In the genomic region with DNA sequence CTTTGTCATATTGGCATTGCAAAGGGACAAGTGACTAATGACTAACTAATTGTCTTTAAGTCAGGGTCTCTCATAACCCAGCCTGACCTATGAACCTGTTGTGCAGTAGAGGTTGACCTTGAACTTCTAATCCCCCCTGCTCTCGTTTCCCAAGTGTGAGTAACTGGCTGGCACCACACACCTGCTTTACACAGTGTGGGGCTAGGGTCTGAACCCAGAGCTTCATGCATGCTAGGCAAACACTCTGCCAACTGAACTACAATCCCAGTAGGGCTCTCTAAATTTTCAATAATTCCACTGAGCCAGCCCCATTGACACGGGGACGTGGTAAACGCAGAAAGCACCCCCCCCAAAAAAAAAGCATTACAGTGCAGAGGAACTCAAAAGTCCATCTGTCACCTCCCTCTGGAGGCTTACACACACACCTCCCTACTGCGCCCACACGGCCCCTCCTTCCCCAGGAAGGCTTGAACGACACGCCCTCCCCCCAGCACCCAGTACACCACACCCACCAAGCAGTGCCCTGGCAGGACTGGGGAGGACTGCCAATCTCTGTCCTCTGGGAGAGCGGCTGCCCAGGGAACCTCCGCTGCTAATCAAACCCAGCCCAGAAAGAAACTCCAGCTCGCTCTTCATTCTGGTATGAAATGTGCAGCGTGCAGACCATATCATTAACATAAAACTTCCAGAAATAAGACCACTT, we compare ENCODE assay signal across 8 mouse cellular contexts. TPM values are rescaled to one million over a fixed set of nuclear protein-coding genes. Genes with fewer than 3 reads are reported as not detected.
DNase-seq lines count a peak whose midpoint lies in the region; ATAC-seq and TF ChIP-seq lines count a peak whose summit lies in the region.

No protein-coding gene starts in this region.

- H3K27ac ChIP-seq in heart, embryonic 13.5 days (replicated peaks), result peak overlapping the region; percentile 53
- no peak overlapping the region for H3K27ac ChIP-seq in kidney, embryonic 16.5 days (ENCODE audit: low read length)
- no peak overlapping the region for H3K27ac ChIP-seq in midbrain, embryonic 16.5 days (ENCODE audit: low read length)
- no peak overlapping the region for H3K27ac ChIP-seq in liver, postnatal 0 days (ENCODE audit: low read depth)

- WGBS in heart, embryonic 13.5 days, result 35% methylated on average over 12 of the region's 12 CpGs
- WGBS in kidney, embryonic 16.5 days, result 37% methylated on average over 12 of the region's 12 CpGs
- 40% methylated on average over 12 of the region's 12 CpGs for WGBS in midbrain, embryonic 16.5 days
- 55% methylated on average over 12 of the region's 12 CpGs for WGBS in liver, postnatal 0 days (ENCODE audit: insufficient replicate concordance)

- H3K27me3 ChIP-seq in heart, embryonic 13.5 days (replicated peaks), result peaks cover 6% of the 10 kb centered on the region; the same call in 1 of the 2 replicates
- H3K27me3 ChIP-seq in kidney, embryonic 16.5 days (ENCODE audit: insufficient read depth, low read length), result no peaks in the 10 kb centered on the region
- no peaks in the 10 kb centered on the region for H3K27me3 ChIP-seq in midbrain, embryonic 16.5 days (ENCODE audit: control insufficient read depth, insufficient read depth, low read depth, low read length)
- no peaks in the 10 kb centered on the region for H3K27me3 ChIP-seq in liver, postnatal 0 days (ENCODE audit: insufficient read depth, low read length)

- TF ChIP-seq EP300 in liver, postnatal 0 days (IDR thresholded peaks at IDR 0.05; ENCODE audit: low read depth), result no peak

- H3K4me1 ChIP-seq in heart, embryonic 13.5 days, result peaks cover 49% of the 10 kb centered on the region
- peaks cover 39% of the 10 kb centered on the region for H3K4me1 ChIP-seq in kidney, embryonic 16.5 days (ENCODE audit: insufficient read depth, low read length)
- H3K4me1 ChIP-seq in midbrain, embryonic 16.5 days (ENCODE audit: control insufficient read depth, insufficient read depth, low read length), result peaks cover 20% of the 10 kb centered on the region
- H3K4me1 ChIP-seq in liver, postnatal 0 days (ENCODE audit: insufficient read depth), result no peaks in the 10 kb centered on the region

- H3K4me2 ChIP-seq in heart, embryonic 13.5 days, result peak overlapping the region; percentile 39
- peak overlapping the region; percentile 18; the same call in 1 of the 2 replicates for H3K4me2 ChIP-seq in kidney, embryonic 16.5 days (replicated peaks; ENCODE audit: low read depth, low read length)
- H3K4me2 ChIP-seq in midbrain, embryonic 16.5 days (ENCODE audit: low read length), result no peak overlapping the region
- no peak overlapping the region for H3K4me2 ChIP-seq in liver, postnatal 0 days (ENCODE audit: low read depth, low read length)

- DNase-seq in gastrocnemius, postnatal 25 days, result peak; percentile 28
- no peak for DNase-seq in gastrocnemius, adult 8-10 months (ENCODE audit: low spot score in 2 of 2)
- DNase-seq in adrenal gland, postnatal 25 days, result peak; percentile 69
- no peak for DNase-seq in liver, postnatal 0 days
- no peak for DNase-seq in cerebellum, adult 11 months

- TF ChIP-seq CTCF in liver, postnatal 0 days (IDR thresholded peaks at IDR 0.05; ENCODE audit: low read depth), result no peak

- no peak overlapping the region; the same call in 1 of the 2 replicates for H3K9ac ChIP-seq in heart, embryonic 13.5 days
- H3K9ac ChIP-seq in kidney, embryonic 16.5 days (replicated peaks; ENCODE audit: low read length), result no peak overlapping the region
- no peak overlapping the region for H3K9ac ChIP-seq in midbrain, embryonic 16.5 days (ENCODE audit: low read depth, low read length)
- H3K9ac ChIP-seq in liver, postnatal 0 days (replicated peaks), result no peak overlapping the region

- no peaks in the 10 kb centered on the region for H3K36me3 ChIP-seq in heart, embryonic 13.5 days
- H3K36me3 ChIP-seq in kidney, embryonic 16.5 days (ENCODE audit: insufficient read depth, low read length), result no peaks in the 10 kb centered on the region
- no peaks in the 10 kb centered on the region for H3K36me3 ChIP-seq in midbrain, embryonic 16.5 days (ENCODE audit: control insufficient read depth, insufficient read depth, low read length)
- no peaks in the 10 kb centered on the region for H3K36me3 ChIP-seq in liver, postnatal 0 days (replicated peaks; ENCODE audit: insufficient read depth, low read length)

- H3K4me3 ChIP-seq in heart, embryonic 13.5 days, result no peak overlapping the region
- no peak overlapping the region for H3K4me3 ChIP-seq in kidney, embryonic 16.5 days (ENCODE audit: low read length)
- no peak overlapping the region for H3K4me3 ChIP-seq in midbrain, embryonic 16.5 days (ENCODE audit: low read depth, low read length)
- H3K4me3 ChIP-seq in liver, postnatal 0 days (ENCODE audit: low read depth, low read length), result no peak overlapping the region

- ATAC-seq in heart, embryonic 13.5 days (ENCODE audit: extremely low read depth, insufficient number of reproducible peaks, low FRiP score, low TSS enrichment), result no peak; the same call in 1 of the 2 replicates
- peak; percentile 81 for ATAC-seq in kidney, embryonic 16.5 days (ENCODE audit: low FRiP score, low TSS enrichment)
- peak; percentile 23; the same call in 1 of the 2 replicates for ATAC-seq in midbrain, embryonic 16.5 days
- no peak for ATAC-seq in liver, postnatal 0 days

- H3K9me3 ChIP-seq in heart, embryonic 13.5 days, result no peaks in the 10 kb centered on the region
- H3K9me3 ChIP-seq in kidney, embryonic 16.5 days (ENCODE audit: low read length), result no peaks in the 10 kb centered on the region
- no peaks in the 10 kb centered on the region for H3K9me3 ChIP-seq in midbrain, embryonic 16.5 days (replicated peaks; ENCODE audit: control insufficient read depth, low read length, poor library complexity, severe bottlenecking)
- H3K9me3 ChIP-seq in liver, postnatal 0 days (ENCODE audit: low read length), result no peaks in the 10 kb centered on the region

RNA-seq across cellular contexts. Expression of gene Bcl11b, which starts 42.5 kb away (rescaled TPM):
- total RNA-seq in gastrocnemius, postnatal 25 days (2021), result under 1 TPM in 1 of 2 experiments, not detected in 1; 0.27 TPM
- total RNA-seq in gastrocnemius, adult 8-10 months (2022), result under 1 TPM in 1 of 4 experiments, not detected in 3; 0.02 TPM
- 0.18 and 0.38 TPM in 2 replicates for total RNA-seq in adrenal gland, postnatal 25 days (2021)
- 4.5 and 4.6 TPM in 2 replicates for polyA plus RNA-seq in heart, embryonic 13.5 days (2015; fragmentation: Nextera tagmentation; extraction: Ambion mirVana)
- polyA plus RNA-seq in kidney, embryonic 16.5 days (2015; fragmentation: Nextera tagmentation; extraction: Ambion mirVana), result 2.6 TPM in 2 replicates
- polyA plus RNA-seq in midbrain, embryonic 16.5 days (2015; fragmentation: Nextera tagmentation; extraction: Ambion mirVana), result 22.6 and 23.9 TPM in 2 replicates
- 0.02 TPM in 1 of 2 replicates, not detected in the other for polyA plus RNA-seq in liver, postnatal 0 days (2015; fragmentation: Nextera tagmentation; extraction: Ambion mirVana)

Comparison
In these comparisons a context has a peak if more than half of its experiments do, and no peak if none do; other contexts are left out.
1. DNase-seq: peak in gastrocnemius, postnatal 25 days (single experiment) and adrenal gland, postnatal 25 days (single experiment); none in gastrocnemius, adult 8-10 months (0 of 2), liver, postnatal 0 days (single experiment) and cerebellum, adult 11 months (single experiment).
2. ATAC-seq: peak in kidney, embryonic 16.5 days (single experiment) and midbrain, embryonic 16.5 days (single experiment); none in heart, embryonic 13.5 days (single experiment) and liver, postnatal 0 days (single experiment).
3. H3K4me2 ChIP-seq: peak in heart, embryonic 13.5 days (single experiment) and kidney, embryonic 16.5 days (single experiment); none in midbrain, embryonic 16.5 days (single experiment) and liver, postnatal 0 days (single experiment).